Mouse (Mus musculus) spleen, adult 2 months (tissue): Measurements from ENCODE around the gene Elovl7.

Experiments used
- CTCF ChIP-seq: fragments of 200-500 bp; IDR thresholded peaks from 2 replicates; pipeline ENCODE4 v1.5.1; 2011; ENCODE audit warnings: mild to moderate bottlenecking, inconsistent platforms; ENCODE audit not compliant: insufficient read depth, insufficient read length, insufficient replicate concordance; ENCODE audit errors: extremely low read depth
- POLR2A ChIP-seq: fragments of 200-500 bp; IDR thresholded peaks from 2 replicates; pipeline ENCODE4 v1.6.1; 2011; ENCODE audit warnings: low read depth, low read length, inconsistent platforms

DNA sequence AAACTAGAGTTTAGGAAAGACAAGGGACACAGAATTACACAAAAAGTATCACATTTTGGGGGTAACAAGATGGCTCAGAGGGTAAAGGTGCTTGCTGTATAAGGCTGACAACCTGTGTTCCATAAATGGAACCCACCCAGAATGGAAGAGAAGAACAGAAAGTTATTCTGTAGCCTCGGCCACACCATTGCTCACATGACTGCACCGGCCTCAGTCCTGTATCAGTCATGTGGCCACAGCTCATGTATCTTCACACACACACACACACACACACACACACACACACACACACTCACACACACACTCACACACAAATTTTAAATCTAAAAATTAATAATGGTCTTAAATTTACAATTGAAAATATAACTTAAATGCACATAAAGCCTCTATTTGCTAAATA, 6.8 kb upstream of the Elovl7 start:
- TF ChIP-seq POLR2A (no peak), CTCF (no peak)
